Mouse (Mus musculus): ENCODE results near the gene Htr6. TPM values are rescaled to one million over a fixed set of nuclear protein-coding genes. Genes with fewer than 3 reads are reported as not detected.

Htr6 gene
- not detected for polyA plus RNA-seq (2017; shearing (Covaris generic))

DNA sequence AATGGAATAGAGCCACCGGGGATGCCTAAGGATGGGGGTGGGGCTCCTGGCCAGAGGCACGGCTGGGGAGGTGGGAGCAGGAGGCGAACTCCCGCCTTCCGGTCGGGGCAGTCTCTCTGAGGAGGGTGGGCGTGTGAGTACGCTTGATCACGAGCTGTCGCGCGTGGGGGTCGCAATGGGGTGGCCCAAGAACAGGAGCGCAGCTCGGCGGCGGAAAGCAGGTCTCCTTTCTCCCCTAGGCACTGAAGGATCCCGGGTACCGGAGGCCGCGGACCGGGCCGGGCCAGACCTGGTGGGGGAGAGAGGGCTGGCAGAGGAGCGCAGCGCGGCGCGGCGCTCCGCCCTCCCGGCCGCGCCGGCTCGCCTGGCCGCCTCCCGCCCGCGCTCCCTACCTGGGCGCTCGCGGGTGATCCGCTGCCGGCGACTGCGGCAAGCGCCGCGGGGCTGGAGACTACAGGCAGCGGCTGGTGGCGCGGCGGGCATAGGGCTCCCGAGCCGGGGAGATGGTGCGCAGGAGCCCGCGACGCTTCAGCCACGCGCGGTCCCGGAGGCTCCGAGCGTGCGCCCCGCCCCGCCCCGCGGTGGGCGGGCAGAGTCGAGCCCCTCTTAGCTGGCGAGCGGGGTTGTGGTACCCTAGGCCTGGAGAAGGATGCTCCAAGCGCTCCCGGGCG is at the start of gene Htr6:
Htr6 (minus strand) TSS at position 530 of the 671 bp plus-strand sequence.

DNA sequence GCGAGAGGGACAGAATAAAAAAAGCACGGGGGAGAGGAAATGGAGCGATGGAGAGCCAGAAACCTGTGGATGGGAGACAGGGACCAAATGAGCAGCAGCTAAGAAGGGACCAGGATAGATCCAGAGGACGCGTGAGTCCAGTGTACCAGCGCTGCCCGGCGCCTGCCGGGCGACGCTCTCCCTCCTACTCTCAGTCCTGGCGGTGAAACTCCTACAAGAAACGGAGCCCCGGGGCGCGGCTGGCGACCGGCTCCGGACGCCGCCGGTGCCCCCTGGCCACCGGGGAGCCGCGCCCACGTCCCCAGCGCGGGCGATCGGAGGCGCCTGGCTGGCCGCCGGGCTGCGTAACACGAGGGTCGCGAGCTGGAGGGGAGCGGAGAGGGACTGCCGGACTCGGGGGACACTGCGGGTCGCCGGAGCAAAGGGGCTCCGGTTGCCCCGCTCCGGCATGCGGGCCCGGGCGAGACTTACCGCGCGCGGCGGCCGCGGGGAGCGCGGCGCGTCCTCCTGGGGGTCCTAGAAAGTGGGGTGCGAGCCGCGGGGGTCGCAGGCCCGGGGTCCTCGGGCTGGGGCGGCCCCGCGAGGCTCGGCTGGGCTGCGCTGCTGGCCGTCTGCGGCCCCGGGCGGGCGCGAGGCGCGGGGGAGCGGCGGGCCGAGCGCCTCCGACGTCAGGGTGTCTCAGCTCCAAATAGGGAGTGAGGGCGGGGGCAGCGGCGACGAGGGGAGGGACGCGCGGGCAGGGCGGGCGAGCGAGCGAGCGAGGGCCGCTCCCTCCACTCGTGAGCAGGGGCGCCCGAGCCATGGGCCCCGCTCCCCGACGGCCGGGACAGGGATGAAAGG is 17.2 kb upstream of the Htr6 start, which contains the start of gene Nbl1:
Nbl1 (minus strand) TSS at position 638 of the 840 bp plus-strand sequence.

Other genes with a start within 250 kb of the Htr6 start
- gene Pla2g5, start 212.1 kb downstream of the Htr6 start, polyA plus RNA-seq (2017; shearing (Covaris generic)): not detected
- not detected for gene Gm13030, start 201.6 kb downstream of the Htr6 start, polyA plus RNA-seq (2017; shearing (Covaris generic))
- gene Pla2g2e, start 197.6 kb downstream of the Htr6 start, polyA plus RNA-seq (2017; shearing (Covaris generic)): not detected
- gene Otud3, start 161.6 kb downstream of the Htr6 start, polyA plus RNA-seq (2017; shearing (Covaris generic)): 3.9 TPM
- not detected for gene Rnf186, start 108.5 kb downstream of the Htr6 start, polyA plus RNA-seq (2017; shearing (Covaris generic))
- 39.1 TPM for gene Tmco4, start 102.7 kb downstream of the Htr6 start, polyA plus RNA-seq (2017; shearing (Covaris generic))
- 0.29 TPM for gene Nbl1, start 17.4 kb upstream of the Htr6 start, polyA plus RNA-seq (2017; shearing (Covaris generic))
- gene Minos1, start 55.5 kb upstream of the Htr6 start, polyA plus RNA-seq (2017; shearing (Covaris generic)): 368 TPM
- 596 TPM for gene Capzb, start 117.3 kb upstream of the Htr6 start, polyA plus RNA-seq (2017; shearing (Covaris generic))
- gene Pqlc2, start 235.1 kb upstream of the Htr6 start, polyA plus RNA-seq (2017; shearing (Covaris generic)): 10.2 TPM
- gene Akr7a5, start 235.2 kb upstream of the Htr6 start, polyA plus RNA-seq (2017; shearing (Covaris generic)): 31.1 TPM

Data from CD4-positive, CD25-positive, alpha-beta regulatory T cell (primary cell).